Mouse (Mus musculus) limb, embryonic 14.5 days (tissue): Measurements from ENCODE around the gene Carns1. TPM values are rescaled to one million over a fixed set of nuclear protein-coding genes. Genes with fewer than 3 reads are reported as not detected.

Experiments used
- ATAC-seq: fragments of 200-750 bp; cut with Nextera tagmentation; 2 replicates; pipeline ENCODE4 v1.8.0; 2017; ENCODE audit warnings: low read depth, moderate number of reproducible peaks, moderate TSS enrichment; ENCODE audit not compliant: low FRiP score
- DNase-seq: peaks from one replicate; pipeline ENCODE4 v3.0.0-alpha.2; 2015; ENCODE audit warnings: low spot score
- H3K27ac ChIP-seq: fragments of 300-500 bp; sonication (generic); replicated peaks from 2 replicates; pipeline ENCODE4 v1.5.1; 2014; ENCODE audit warnings: low read depth, mild to moderate bottlenecking, low read length, moderate library complexity, mixed read lengths
- H3K27me3 ChIP-seq: fragments of 300-500 bp; sonication (generic); 2 replicates; pipeline ENCODE4 v1.6.1; 2014; ENCODE audit warnings: low read length, mixed read lengths; ENCODE audit not compliant: control insufficient read depth, insufficient read depth
- H3K36me3 ChIP-seq: fragments of 300-500 bp; sonication (generic); 2 replicates; pipeline ENCODE4 v1.6.1; 2014; ENCODE audit warnings: mild to moderate bottlenecking, low read length, moderate library complexity, mixed read lengths; ENCODE audit not compliant: control insufficient read depth, insufficient read depth
- H3K4me1 ChIP-seq: fragments of 300-500 bp; sonication (generic); 2 replicates; pipeline ENCODE4 v1.6.1; 2014; ENCODE audit warnings: antibody characterized with exemption, low read length, mixed read lengths; ENCODE audit not compliant: control insufficient read depth, insufficient read depth
- H3K4me2 ChIP-seq: fragments of 300-500 bp; sonication (generic); replicated peaks from 2 replicates; pipeline ENCODE4 v1.6.1; 2014; ENCODE audit warnings: low read depth, mild to moderate bottlenecking, low read length, moderate library complexity; ENCODE audit not compliant: severe bottlenecking
- H3K4me3 ChIP-seq: fragments of 300-500 bp; sonication (generic); replicated peaks from 2 replicates; pipeline ENCODE4 v1.5.1; 2014; ENCODE audit warnings: low read length
- H3K9ac ChIP-seq: fragments of 300-500 bp; sonication (generic); 2 replicates; pipeline ENCODE4 v1.6.1; 2014; ENCODE audit warnings: mild to moderate bottlenecking, low read depth, low read length, moderate library complexity; ENCODE audit not compliant: severe bottlenecking
- H3K9me3 ChIP-seq: fragments of 300-500 bp; sonication (generic); 2 replicates; pipeline ENCODE4 v1.6.1; 2016; ENCODE audit warnings: low read length; ENCODE audit not compliant: control insufficient read depth
- POLR2A ChIP-seq: fragments of 200-500 bp; IDR thresholded peaks from 2 replicates; pipeline ENCODE4 v1.8.0; 2012; ENCODE audit warnings: inconsistent platforms, mild to moderate bottlenecking, moderate library complexity, borderline replicate concordance; ENCODE audit not compliant: insufficient read depth, insufficient read length; ENCODE audit errors: extremely low read depth
- whole genome bisulfite sequencing: fragments of 180-500 bp; shearing (Covaris S2); extraction: QIAGEN DNeasy Blood & Tissue Kit; methylation state at CpG from one replicate; pipeline ENCODE4 v1.1.7; 2014; 5-methylcytosine and 5-hydroxymethylcytosine counted together
- microRNA-seq: library from miRNA; unstranded; fragments of <30 nt; microRNA quantifications from one replicate; pipeline ENCODE4, GENCODE M21; 2016
- polyA plus RNA-seq, 2 experiments: library from polyadenylated mRNA; depleted of rRNA in 1 of 2; stranded (reverse) in 1 of 2; unstranded in 1 of 2; fragments of >200 nt; fragmentation: Nextera tagmentation in 1 of 2; extraction: Ambion mirVana in 1 of 2; gene quantifications; 2 replicates each; pipeline versions ENCODE4 v1.2.1 to v1.2.3; 2012 to 2014

Carns1 gene
- polyA plus RNA-seq, 2 experiments: 1.8 to 2.6 TPM

DNA sequence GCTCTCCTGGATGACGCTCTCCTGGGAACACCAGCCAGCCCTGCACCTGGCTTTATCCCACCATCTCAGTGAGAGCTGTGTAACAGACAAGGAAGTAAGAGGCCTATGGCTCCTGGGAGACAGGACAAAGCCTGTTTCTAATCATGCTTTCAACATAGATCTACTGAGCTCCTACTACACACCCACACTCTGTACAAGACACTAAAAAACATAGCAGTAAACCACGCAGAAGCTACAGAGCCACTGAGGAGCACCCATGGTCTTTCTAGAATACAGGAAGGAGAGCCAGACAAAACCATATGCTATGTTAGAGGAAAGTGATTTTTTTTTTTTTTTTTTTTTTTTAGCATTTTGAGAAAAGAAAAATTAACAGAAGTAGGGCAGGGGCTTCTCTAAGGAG, 56.9 kb downstream of the Carns1 start:
- Histone ChIP-seq H3K27ac (no peak overlapping the region), H3K27me3 (no peaks in the 10 kb centered on the region), H3K4me2 (no peak overlapping the region), H3K36me3 (peaks cover 55% of the 10 kb centered on the region), H3K4me3 (no peak overlapping the region), H3K9ac (no peak overlapping the region), H3K4me1 (peaks cover 15% of the 10 kb centered on the region), H3K9me3 (no peaks in the 10 kb centered on the region)
- 95% methylated on average over 2 of the region's 2 CpGs for WGBS
- DNase-seq (no peak), ATAC-seq (no peak)
- TF ChIP-seq POLR2A: no peak

DNA sequence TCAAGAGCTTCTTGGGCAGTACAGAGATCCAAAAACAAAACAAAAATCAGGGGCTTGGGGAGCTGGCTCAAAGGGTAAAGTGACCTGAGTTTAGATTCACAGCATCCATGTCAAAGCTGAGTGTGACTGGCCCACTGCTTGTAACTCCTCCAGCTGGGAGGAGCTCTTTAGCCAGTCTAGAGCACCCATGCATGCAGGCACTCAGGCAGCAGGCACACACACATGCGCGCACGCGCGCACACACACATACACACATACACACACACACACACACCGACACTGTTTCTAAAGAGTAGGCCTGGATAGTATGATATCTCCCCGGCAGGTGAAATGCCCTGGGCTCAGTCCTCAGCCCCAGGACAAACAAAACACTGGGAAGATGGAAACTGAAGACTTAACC, 58.3 kb downstream of the Carns1 start:
- Histone ChIP-seq H3K4me1 (peaks cover 15% of the 10 kb centered on the region), H3K4me3 (no peak overlapping the region), H3K27me3 (no peaks in the 10 kb centered on the region), H3K27ac (no peak overlapping the region), H3K36me3 (peaks cover 66% of the 10 kb centered on the region), H3K9me3 (no peaks in the 10 kb centered on the region), H3K4me2 (no peak overlapping the region), H3K9ac (no peak overlapping the region; the same call in 1 of the 2 replicates)
- WGBS: 98% methylated on average over 7 of the region's 7 CpGs
- no peak for TF ChIP-seq POLR2A
- ATAC-seq: no peak
- no peak for DNase-seq

DNA sequence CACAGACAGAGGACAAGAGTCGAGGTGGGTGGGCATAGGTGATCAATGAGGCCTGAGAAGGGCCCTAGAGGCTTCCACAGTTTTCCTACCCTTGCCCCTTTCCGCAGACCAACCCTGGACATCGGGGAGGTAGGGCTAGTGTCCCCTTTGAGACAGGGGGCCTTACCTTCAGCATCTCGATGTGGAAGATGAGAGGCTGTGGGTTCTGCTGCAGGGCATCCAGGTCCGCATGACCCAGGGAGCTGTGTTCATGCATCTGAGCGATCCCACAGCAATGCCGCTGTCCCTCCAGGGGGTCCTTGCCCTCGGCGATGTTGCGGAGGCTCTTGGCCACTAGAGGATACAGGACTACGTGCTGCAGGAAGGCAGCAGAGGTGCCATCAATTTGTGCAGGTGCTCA, 59.5 kb downstream of the Carns1 start:
- DNase-seq (no peak), ATAC-seq (no peak)
- no peak overlapping the region for H3K27ac ChIP-seq
- TF ChIP-seq POLR2A: no peak
- no peak overlapping the region for H3K4me2 ChIP-seq
- WGBS: 82% methylated on average over 11 of the region's 11 CpGs
- H3K36me3 ChIP-seq: peaks cover 73% of the 10 kb centered on the region
- no peak overlapping the region for H3K9ac ChIP-seq
- peaks cover 13% of the 10 kb centered on the region for H3K4me1 ChIP-seq
- no peaks in the 10 kb centered on the region for H3K9me3 ChIP-seq
- no peaks in the 10 kb centered on the region for H3K27me3 ChIP-seq
- no peak overlapping the region for H3K4me3 ChIP-seq

DNA sequence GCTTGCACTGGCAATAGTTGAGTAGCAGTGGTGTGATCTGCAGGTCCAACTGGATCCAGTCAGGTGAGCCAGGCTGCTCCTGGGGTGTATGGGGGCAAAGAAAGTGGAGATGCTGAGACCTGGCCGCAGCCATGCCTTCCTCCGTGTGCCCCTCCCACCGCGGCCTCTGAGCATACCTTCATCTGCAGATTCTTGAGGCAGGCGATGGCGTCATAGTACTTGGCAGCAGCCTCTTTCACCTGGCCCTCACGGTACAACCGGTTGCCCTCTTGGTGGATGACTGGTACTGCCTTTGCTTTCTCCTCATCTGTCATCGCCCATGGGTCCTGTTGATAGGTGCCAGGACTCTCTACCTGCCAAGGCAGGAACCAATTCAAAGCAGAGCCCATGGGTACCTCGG, 60.1 kb downstream of the Carns1 start:
- Histone ChIP-seq H3K4me2 (no peak overlapping the region), H3K9me3 (no peaks in the 10 kb centered on the region), H3K27me3 (no peaks in the 10 kb centered on the region), H3K4me3 (no peak overlapping the region), H3K36me3 (peaks cover 73% of the 10 kb centered on the region), H3K27ac (no peak overlapping the region), H3K9ac (no peak overlapping the region), H3K4me1 (peaks cover 6% of the 10 kb centered on the region; the same call in 1 of the 2 replicates)
- ATAC-seq: no peak
- DNase-seq: no peak
- TF ChIP-seq POLR2A: no peak
- 96% methylated on average over 10 of the region's 10 CpGs for WGBS

DNA sequence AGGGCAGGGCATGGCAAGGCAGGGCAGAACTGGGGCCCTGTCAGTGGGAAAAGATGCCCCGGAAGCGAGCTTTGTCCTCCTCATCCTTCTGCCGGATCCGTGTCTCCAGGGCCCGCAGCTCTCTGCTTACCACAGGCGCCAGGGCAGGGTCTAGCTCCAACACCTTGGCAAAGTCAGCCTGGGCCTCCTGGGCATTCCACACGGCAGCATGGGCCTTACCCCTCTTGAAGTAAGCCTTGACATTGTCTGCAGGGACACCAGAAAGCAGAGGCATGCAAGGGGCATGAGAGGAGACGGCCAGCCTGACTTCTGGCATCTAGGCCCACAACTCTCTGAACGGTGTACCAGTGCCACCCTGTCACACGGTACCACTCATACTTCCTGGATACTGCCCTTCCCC, 60.7 kb downstream of the Carns1 start:
- peaks cover 73% of the 10 kb centered on the region for H3K36me3 ChIP-seq
- WGBS: 88% methylated on average over 10 of the region's 10 CpGs
- peaks cover 6% of the 10 kb centered on the region; the same call in 1 of the 2 replicates for H3K4me1 ChIP-seq
- H3K27ac ChIP-seq: no peak overlapping the region
- no peak for DNase-seq
- H3K4me3 ChIP-seq: no peak overlapping the region
- H3K4me2 ChIP-seq: no peak overlapping the region
- no peak for TF ChIP-seq POLR2A
- H3K27me3 ChIP-seq: no peaks in the 10 kb centered on the region
- H3K9ac ChIP-seq: no peak overlapping the region
- H3K9me3 ChIP-seq: no peaks in the 10 kb centered on the region
- no peak for ATAC-seq

Small RNA genes within 50 kb of the gene (microRNA-seq; reads per million reads assigned to microRNA genes)
- gene Gm26115: not detected

Other genes with a start within 250 kb of the Carns1 start
Only the 30 nearest of the 32 such genes appear.
- gene Aldh3b3, start 216.8 kb downstream of the Carns1 start, polyA plus RNA-seq (2012; rRNA removed): 0.32 and 0.52 TPM in 2 replicates
- gene Aldh3b3, start 216.8 kb downstream of the Carns1 start, polyA plus RNA-seq (2014; fragmentation: Nextera tagmentation; extraction: Ambion mirVana): 0.33 and 0.39 TPM in 2 replicates
- gene Aldh3b2, start 203.2 kb downstream of the Carns1 start, polyA plus RNA-seq (2012; rRNA removed): 10.7 and 14.5 TPM in 2 replicates
- gene Aldh3b2, start 203.2 kb downstream of the Carns1 start, polyA plus RNA-seq (2014; fragmentation: Nextera tagmentation; extraction: Ambion mirVana): 28.1 and 30.3 TPM in 2 replicates
- gene Acy3, start 188.9 kb downstream of the Carns1 start, polyA plus RNA-seq (2012; rRNA removed): 9.4 and 12.8 TPM in 2 replicates
- gene Acy3, start 188.9 kb downstream of the Carns1 start, polyA plus RNA-seq (2014; fragmentation: Nextera tagmentation; extraction: Ambion mirVana): 6.7 and 9.2 TPM in 2 replicates
- gene Tbx10, start 182.7 kb downstream of the Carns1 start, polyA plus RNA-seq (2012; rRNA removed): 0.08 and 0.12 TPM in 2 replicates
- gene Tbx10, start 182.7 kb downstream of the Carns1 start, polyA plus RNA-seq (2014; fragmentation: Nextera tagmentation; extraction: Ambion mirVana): 0.28 TPM in 1 of 2 replicates, not detected in the other
- gene Nudt8, start 174.9 kb downstream of the Carns1 start, polyA plus RNA-seq (2012; rRNA removed): 18.3 and 21.0 TPM in 2 replicates
- 35.8 and 38.9 TPM in 2 replicates for gene Nudt8, start 174.9 kb downstream of the Carns1 start, polyA plus RNA-seq (2014; fragmentation: Nextera tagmentation; extraction: Ambion mirVana)
- 7.0 and 8.0 TPM in 2 replicates for gene Gm49405, start 174.9 kb downstream of the Carns1 start, polyA plus RNA-seq (2012; rRNA removed)
- gene Gm49405, start 174.9 kb downstream of the Carns1 start, polyA plus RNA-seq (2014; fragmentation: Nextera tagmentation; extraction: Ambion mirVana): 2.3 and 3.3 TPM in 2 replicates
- 19.6 and 22.4 TPM in 2 replicates for gene Doc2g, start 172.2 kb downstream of the Carns1 start, polyA plus RNA-seq (2012; rRNA removed)
- gene Doc2g, start 172.2 kb downstream of the Carns1 start, polyA plus RNA-seq (2014; fragmentation: Nextera tagmentation; extraction: Ambion mirVana): 3.4 and 3.9 TPM in 2 replicates
- 141 and 157 TPM in 2 replicates for gene Ndufv1, start 162.7 kb downstream of the Carns1 start, polyA plus RNA-seq (2012; rRNA removed)
- 193 and 194 TPM in 2 replicates for gene Ndufv1, start 162.7 kb downstream of the Carns1 start, polyA plus RNA-seq (2014; fragmentation: Nextera tagmentation; extraction: Ambion mirVana)
- gene Gstp1, start 137.5 kb downstream of the Carns1 start, polyA plus RNA-seq (2012; rRNA removed): 291 and 325 TPM in 2 replicates
- gene Gstp1, start 137.5 kb downstream of the Carns1 start, polyA plus RNA-seq (2014; fragmentation: Nextera tagmentation; extraction: Ambion mirVana): 508 and 540 TPM in 2 replicates
- gene Gstp2, start 129.5 kb downstream of the Carns1 start, polyA plus RNA-seq (2012; rRNA removed): 10.7 and 10.8 TPM in 2 replicates
- 0.87 and 1.7 TPM in 2 replicates for gene Gstp2, start 129.5 kb downstream of the Carns1 start, polyA plus RNA-seq (2014; fragmentation: Nextera tagmentation; extraction: Ambion mirVana)
- gene Gstp3, start 115.9 kb downstream of the Carns1 start, polyA plus RNA-seq (2012; rRNA removed): 0.63 and 0.69 TPM in 2 replicates
- gene Gstp3, start 115.9 kb downstream of the Carns1 start, polyA plus RNA-seq (2014; fragmentation: Nextera tagmentation; extraction: Ambion mirVana): 0.41 and 0.47 TPM in 2 replicates
- not detected in 2 replicates for gene Cabp2, start 93.9 kb downstream of the Carns1 start, polyA plus RNA-seq (2012; rRNA removed)
- gene Cabp2, start 93.9 kb downstream of the Carns1 start, polyA plus RNA-seq (2014; fragmentation: Nextera tagmentation; extraction: Ambion mirVana): not detected in 2 replicates
- 45.2 and 52.1 TPM in 2 replicates for gene Cdk2ap2, start 78.3 kb downstream of the Carns1 start, polyA plus RNA-seq (2012; rRNA removed)
- 67.0 and 67.6 TPM in 2 replicates for gene Cdk2ap2, start 78.3 kb downstream of the Carns1 start, polyA plus RNA-seq (2014; fragmentation: Nextera tagmentation; extraction: Ambion mirVana)
- gene Pitpnm1, start 75.5 kb downstream of the Carns1 start, polyA plus RNA-seq (2012; rRNA removed): 16.2 and 20.8 TPM in 2 replicates
- gene Pitpnm1, start 75.5 kb downstream of the Carns1 start, polyA plus RNA-seq (2014; fragmentation: Nextera tagmentation; extraction: Ambion mirVana): 4.5 and 6.7 TPM in 2 replicates
- gene Aip, start 49.6 kb downstream of the Carns1 start, polyA plus RNA-seq (2012; rRNA removed): 96.0 and 119 TPM in 2 replicates
- 86.4 and 95.7 TPM in 2 replicates for gene Aip, start 49.6 kb downstream of the Carns1 start, polyA plus RNA-seq (2014; fragmentation: Nextera tagmentation; extraction: Ambion mirVana)
- 0.01 and 0.05 TPM in 2 replicates for gene Gpr152, start 35.7 kb downstream of the Carns1 start, polyA plus RNA-seq (2012; rRNA removed)
- not detected in 2 replicates for gene Gpr152, start 35.7 kb downstream of the Carns1 start, polyA plus RNA-seq (2014; fragmentation: Nextera tagmentation; extraction: Ambion mirVana)
- 0.05 and 0.06 TPM in 2 replicates for gene Cabp4, start 31.4 kb downstream of the Carns1 start, polyA plus RNA-seq (2012; rRNA removed)
- gene Cabp4, start 31.4 kb downstream of the Carns1 start, polyA plus RNA-seq (2014; fragmentation: Nextera tagmentation; extraction: Ambion mirVana): 0.10 TPM in 2 replicates
- 229 and 261 TPM in 2 replicates for gene Coro1b, start 26.9 kb downstream of the Carns1 start, polyA plus RNA-seq (2012; rRNA removed)
- 148 and 153 TPM in 2 replicates for gene Coro1b, start 26.9 kb downstream of the Carns1 start, polyA plus RNA-seq (2014; fragmentation: Nextera tagmentation; extraction: Ambion mirVana)
- 7.0 and 8.9 TPM in 2 replicates for gene Ptprcap, start 21.9 kb downstream of the Carns1 start, polyA plus RNA-seq (2012; rRNA removed)
- gene Ptprcap, start 21.9 kb downstream of the Carns1 start, polyA plus RNA-seq (2014; fragmentation: Nextera tagmentation; extraction: Ambion mirVana): 7.8 and 8.9 TPM in 2 replicates
- gene Rps6kb2, start 12.1 kb downstream of the Carns1 start, polyA plus RNA-seq (2012; rRNA removed): 76.4 and 85.1 TPM in 2 replicates
- gene Rps6kb2, start 12.1 kb downstream of the Carns1 start, polyA plus RNA-seq (2014; fragmentation: Nextera tagmentation; extraction: Ambion mirVana): 43.0 and 47.2 TPM in 2 replicates
- gene Tbc1d10c, start 15.8 kb upstream of the Carns1 start, polyA plus RNA-seq (2012; rRNA removed): 4.5 and 5.8 TPM in 2 replicates
- gene Tbc1d10c, start 15.8 kb upstream of the Carns1 start, polyA plus RNA-seq (2014; fragmentation: Nextera tagmentation; extraction: Ambion mirVana): 3.5 and 3.9 TPM in 2 replicates
- gene Ppp1ca, start 16.6 kb upstream of the Carns1 start, polyA plus RNA-seq (2012; rRNA removed): 490 and 517 TPM in 2 replicates
- gene Ppp1ca, start 16.6 kb upstream of the Carns1 start, polyA plus RNA-seq (2014; fragmentation: Nextera tagmentation; extraction: Ambion mirVana): 794 and 821 TPM in 2 replicates
- gene Rad9a, start 26.2 kb upstream of the Carns1 start, polyA plus RNA-seq (2012; rRNA removed): 57.5 and 75.5 TPM in 2 replicates
- gene Rad9a, start 26.2 kb upstream of the Carns1 start, polyA plus RNA-seq (2014; fragmentation: Nextera tagmentation; extraction: Ambion mirVana): 33.3 and 38.0 TPM in 2 replicates
- gene Clcf1, start 38.8 kb upstream of the Carns1 start, polyA plus RNA-seq (2012; rRNA removed): 42.8 and 61.2 TPM in 2 replicates
- gene Clcf1, start 38.8 kb upstream of the Carns1 start, polyA plus RNA-seq (2014; fragmentation: Nextera tagmentation; extraction: Ambion mirVana): 7.7 and 8.7 TPM in 2 replicates
- 0.83 and 1.0 TPM in 2 replicates for gene AC109138.7, start 38.9 kb upstream of the Carns1 start, polyA plus RNA-seq (2012; rRNA removed)
- gene AC109138.7, start 38.9 kb upstream of the Carns1 start, polyA plus RNA-seq (2014; fragmentation: Nextera tagmentation; extraction: Ambion mirVana): not detected in 2 replicates
- 48.0 and 50.7 TPM in 2 replicates for gene Pold4, start 56.4 kb upstream of the Carns1 start, polyA plus RNA-seq (2012; rRNA removed)
- gene Pold4, start 56.4 kb upstream of the Carns1 start, polyA plus RNA-seq (2014; fragmentation: Nextera tagmentation; extraction: Ambion mirVana): 26.5 and 28.4 TPM in 2 replicates
- 57.5 and 65.5 TPM in 2 replicates for gene Ssh3, start 93.7 kb upstream of the Carns1 start, polyA plus RNA-seq (2012; rRNA removed)
- 21.2 and 22.3 TPM in 2 replicates for gene Ssh3, start 93.7 kb upstream of the Carns1 start, polyA plus RNA-seq (2014; fragmentation: Nextera tagmentation; extraction: Ambion mirVana)
- 25.2 and 33.2 TPM in 2 replicates for gene Ankrd13d, start 107.7 kb upstream of the Carns1 start, polyA plus RNA-seq (2012; rRNA removed)
- gene Ankrd13d, start 107.7 kb upstream of the Carns1 start, polyA plus RNA-seq (2014; fragmentation: Nextera tagmentation; extraction: Ambion mirVana): 10.2 and 11.5 TPM in 2 replicates
- 83.6 and 92.1 TPM in 2 replicates for gene Grk2, start 130.7 kb upstream of the Carns1 start, polyA plus RNA-seq (2012; rRNA removed)
- gene Grk2, start 130.7 kb upstream of the Carns1 start, polyA plus RNA-seq (2014; fragmentation: Nextera tagmentation; extraction: Ambion mirVana): 22.3 and 22.9 TPM in 2 replicates
- gene Kdm2a, start 222.8 kb upstream of the Carns1 start, polyA plus RNA-seq (2012; rRNA removed): 99.7 and 126 TPM in 2 replicates
- 54.4 and 59.8 TPM in 2 replicates for gene Kdm2a, start 222.8 kb upstream of the Carns1 start, polyA plus RNA-seq (2014; fragmentation: Nextera tagmentation; extraction: Ambion mirVana)